In genomic region chr12:13127407-13127806, GRCm38 (mm10) we compare ENCODE assay signal across 26 mouse cellular contexts.
DNase-seq lines count a peak whose midpoint lies in the region; ATAC-seq lines count a peak whose summit lies in the region.
"Had no signal": no experiment of that assay in that cellular context is flagged by ENCODE, and none has a peak within 500 bp of the region (broad histone marks: within the 10 kb centered on the region; RNA-seq: fewer than 3 reads in every experiment).

No protein-coding gene starts in this region.

- H3K9ac ChIP-seq in forebrain, embryonic 14.5 days (ENCODE audit: low read length), result no peak overlapping the region
- no peak overlapping the region for H3K9ac ChIP-seq in forebrain, embryonic 12.5 days
- no peak overlapping the region for H3K9ac ChIP-seq in midbrain, embryonic 15.5 days
- no peak overlapping the region for H3K9ac ChIP-seq in midbrain, embryonic 14.5 days (replicated peaks; ENCODE audit: low read length)
- no peak overlapping the region for H3K9ac ChIP-seq in embryonic facial prominence, embryonic 14.5 days (ENCODE audit: low read depth, low read length)
- H3K9ac ChIP-seq: embryonic facial prominence, embryonic 12.5 days; heart, embryonic 12.5 days; heart, embryonic 15.5 days; hindbrain, embryonic 13.5 days; intestine, embryonic 15.5 days had no signal

- H3K4me3 ChIP-seq in forebrain, embryonic 14.5 days (ENCODE audit: low read depth, low read length), result no peak overlapping the region
- no peak overlapping the region for H3K4me3 ChIP-seq in forebrain, embryonic 12.5 days (replicated peaks)
- H3K4me3 ChIP-seq in midbrain, embryonic 15.5 days, result no peak overlapping the region
- no peak overlapping the region for H3K4me3 ChIP-seq in midbrain, embryonic 14.5 days (replicated peaks; ENCODE audit: low read depth, low read length)
- no peak overlapping the region for H3K4me3 ChIP-seq in embryonic facial prominence, embryonic 14.5 days (ENCODE audit: low read depth, low read length)
- H3K4me3 ChIP-seq: embryonic facial prominence, embryonic 12.5 days; erythroblast, embryonic 14.5 days; heart, embryonic 12.5 days; heart, embryonic 15.5 days; hindbrain, embryonic 10.5 days; hindbrain, embryonic 13.5 days; intestine, embryonic 15.5 days had no signal

- no peaks in the 10 kb centered on the region for H3K9me3 ChIP-seq in forebrain, embryonic 14.5 days (replicated peaks; ENCODE audit: control insufficient read depth, low read length)
- H3K9me3 ChIP-seq in forebrain, embryonic 12.5 days, result no peaks in the 10 kb centered on the region
- H3K9me3 ChIP-seq in midbrain, embryonic 15.5 days, result no peaks in the 10 kb centered on the region
- no peaks in the 10 kb centered on the region for H3K9me3 ChIP-seq in midbrain, embryonic 14.5 days (ENCODE audit: control insufficient read depth, low read length)
- no peaks in the 10 kb centered on the region for H3K9me3 ChIP-seq in embryonic facial prominence, embryonic 14.5 days (ENCODE audit: control insufficient read depth, low read length)
- H3K9me3 ChIP-seq: embryonic facial prominence, embryonic 12.5 days; heart, embryonic 12.5 days; heart, embryonic 15.5 days; hindbrain, embryonic 10.5 days; hindbrain, embryonic 13.5 days; intestine, embryonic 15.5 days had no signal

- H3K36me3 ChIP-seq in forebrain, embryonic 14.5 days (ENCODE audit: control insufficient read depth, insufficient read depth, low read length), result no peaks in the 10 kb centered on the region
- no peaks in the 10 kb centered on the region for H3K36me3 ChIP-seq in forebrain, embryonic 12.5 days (replicated peaks)
- H3K36me3 ChIP-seq in midbrain, embryonic 15.5 days (replicated peaks), result no peaks in the 10 kb centered on the region
- no peaks in the 10 kb centered on the region for H3K36me3 ChIP-seq in midbrain, embryonic 14.5 days (ENCODE audit: control insufficient read depth, insufficient read depth, low read length)
- H3K36me3 ChIP-seq in embryonic facial prominence, embryonic 14.5 days (ENCODE audit: control insufficient read depth, insufficient read depth, low read length), result no peaks in the 10 kb centered on the region
- H3K36me3 ChIP-seq: embryonic facial prominence, embryonic 12.5 days; heart, embryonic 12.5 days; heart, embryonic 15.5 days; hindbrain, embryonic 10.5 days; hindbrain, embryonic 13.5 days; intestine, embryonic 15.5 days had no signal

- WGBS in forebrain, embryonic 14.5 days, result 81% methylated on average over 11 of the region's 11 CpGs
- 80% methylated on average over 11 of the region's 11 CpGs for WGBS in forebrain, embryonic 12.5 days
- WGBS in midbrain, embryonic 15.5 days, result 75% methylated on average over 11 of the region's 11 CpGs
- 83% methylated on average over 11 of the region's 11 CpGs for WGBS in midbrain, embryonic 14.5 days
- 46% methylated on average over 11 of the region's 11 CpGs for WGBS in embryonic facial prominence, embryonic 14.5 days

- no peak for DNase-seq in forebrain, embryonic 14.5 days (ENCODE audit: low spot score)
- DNase-seq in midbrain, embryonic 14.5 days, result no peak
- DNase-seq in embryonic facial prominence, embryonic 14.5 days (ENCODE audit: low spot score), result peak; percentile 13
- no peak for DNase-seq in urinary bladder, postnatal 25 days (ENCODE audit: low spot score)
- DNase-seq: adrenal gland, adult 2 months; adrenal gland, postnatal 14 days; cerebellum, adult 11-12 months; cerebellum, adult 8-10 months; cerebellum, postnatal 10 days; cerebellum, postnatal 36 days; embryo, embryonic 11 days; gastrocnemius, postnatal 25 days; heart, adult 18-20 months; heart, postnatal 10 days; heart, postnatal 36 days had no signal

- no peak overlapping the region for H3K27ac ChIP-seq in forebrain, embryonic 14.5 days (ENCODE audit: low read depth, low read length)
- H3K27ac ChIP-seq in forebrain, embryonic 12.5 days, result no peak overlapping the region
- no peak overlapping the region for H3K27ac ChIP-seq in midbrain, embryonic 15.5 days
- H3K27ac ChIP-seq in midbrain, embryonic 14.5 days (replicated peaks; ENCODE audit: low read depth, low read length), result no peak overlapping the region
- no peak overlapping the region for H3K27ac ChIP-seq in embryonic facial prominence, embryonic 14.5 days (replicated peaks; ENCODE audit: low read depth, low read length)
- H3K27ac ChIP-seq: embryonic facial prominence, embryonic 12.5 days; heart, embryonic 15.5 days; hindbrain, embryonic 10.5 days; hindbrain, embryonic 13.5 days; intestine, embryonic 15.5 days had no signal

- 0 out of 2 replicates have a peak, but pooled peaks have one; percentile 29 for ATAC-seq in forebrain, embryonic 14.5 days
- no peak for ATAC-seq in forebrain, embryonic 12.5 days (ENCODE audit: low FRiP score)
- ATAC-seq in midbrain, embryonic 15.5 days (replicated peaks), result peak; percentile 58
- no peak for ATAC-seq in midbrain, embryonic 14.5 days (ENCODE audit: low FRiP score, low TSS enrichment)
- no peak for ATAC-seq in embryonic facial prominence, embryonic 14.5 days (ENCODE audit: low read depth)
- ATAC-seq: CD4-positive, CD25-positive, alpha-beta regulatory T cell, adult 4 months; hindbrain, embryonic 16.5 days; intestine, embryonic 15.5 days had no signal

- H3K4me2 ChIP-seq in forebrain, embryonic 14.5 days (ENCODE audit: low read length), result no peak overlapping the region
- H3K4me2 ChIP-seq in forebrain, embryonic 12.5 days, result no peak overlapping the region
- no peak overlapping the region for H3K4me2 ChIP-seq in midbrain, embryonic 15.5 days
- H3K4me2 ChIP-seq in midbrain, embryonic 14.5 days (ENCODE audit: low read length), result no peak overlapping the region
- no peak overlapping the region for H3K4me2 ChIP-seq in embryonic facial prominence, embryonic 14.5 days (ENCODE audit: low read depth, low read length)
- H3K4me2 ChIP-seq: embryonic facial prominence, embryonic 12.5 days; heart, embryonic 12.5 days; heart, embryonic 15.5 days; hindbrain, embryonic 13.5 days; intestine, embryonic 15.5 days had no signal

- H3K4me1 ChIP-seq in forebrain, embryonic 14.5 days (ENCODE audit: control insufficient read depth, insufficient read depth, low read length), result no peaks in the 10 kb centered on the region
- 0 out of 2 replicates have a peak, but pooled peaks cover 4% of the 10 kb centered on the region for H3K4me1 ChIP-seq in forebrain, embryonic 12.5 days
- H3K4me1 ChIP-seq in midbrain, embryonic 15.5 days, result no peaks in the 10 kb centered on the region
- no peaks in the 10 kb centered on the region for H3K4me1 ChIP-seq in midbrain, embryonic 14.5 days (ENCODE audit: control insufficient read depth, insufficient read depth, low read length)
- peaks cover 7% of the 10 kb centered on the region for H3K4me1 ChIP-seq in embryonic facial prominence, embryonic 14.5 days (ENCODE audit: control insufficient read depth, insufficient read depth, low read length)

- H3K27me3 ChIP-seq in forebrain, embryonic 14.5 days (replicated peaks; ENCODE audit: control insufficient read depth, insufficient read depth, low read length), result no peaks in the 10 kb centered on the region
- H3K27me3 ChIP-seq in forebrain, embryonic 12.5 days, result no peaks in the 10 kb centered on the region
- H3K27me3 ChIP-seq in midbrain, embryonic 15.5 days (replicated peaks), result no peaks in the 10 kb centered on the region
- H3K27me3 ChIP-seq in midbrain, embryonic 14.5 days (ENCODE audit: control insufficient read depth, insufficient read depth, low read length), result no peaks in the 10 kb centered on the region
- no peaks in the 10 kb centered on the region for H3K27me3 ChIP-seq in embryonic facial prominence, embryonic 14.5 days (replicated peaks; ENCODE audit: control insufficient read depth, insufficient read depth, low read length)
- H3K27me3 ChIP-seq: embryonic facial prominence, embryonic 12.5 days; heart, embryonic 15.5 days; hindbrain, embryonic 13.5 days; intestine, embryonic 15.5 days had no signal

Comparison
In these comparisons a context has a peak if more than half of its experiments do, and no peak if none do; other contexts are left out.
1. ATAC-seq: peak in forebrain, embryonic 14.5 days (single experiment) and midbrain, embryonic 15.5 days (single experiment); none in forebrain, embryonic 12.5 days (single experiment), midbrain, embryonic 14.5 days (single experiment) and embryonic facial prominence, embryonic 14.5 days (single experiment).